Mouse (Mus musculus): ENCODE data around the gene Lctl. TPM values are rescaled to one million over a fixed set of nuclear protein-coding genes. Genes with fewer than 3 reads are reported as not detected.
"Not testable (repeated sequence)": the region's sequence is repeated elsewhere in the genome, so short reads cannot be mapped to it uniquely, and the experiment has no call there.

Gene Lctl
- polyA plus RNA-seq, 1 experiment from 2014 or later, result not detected

DNA sequence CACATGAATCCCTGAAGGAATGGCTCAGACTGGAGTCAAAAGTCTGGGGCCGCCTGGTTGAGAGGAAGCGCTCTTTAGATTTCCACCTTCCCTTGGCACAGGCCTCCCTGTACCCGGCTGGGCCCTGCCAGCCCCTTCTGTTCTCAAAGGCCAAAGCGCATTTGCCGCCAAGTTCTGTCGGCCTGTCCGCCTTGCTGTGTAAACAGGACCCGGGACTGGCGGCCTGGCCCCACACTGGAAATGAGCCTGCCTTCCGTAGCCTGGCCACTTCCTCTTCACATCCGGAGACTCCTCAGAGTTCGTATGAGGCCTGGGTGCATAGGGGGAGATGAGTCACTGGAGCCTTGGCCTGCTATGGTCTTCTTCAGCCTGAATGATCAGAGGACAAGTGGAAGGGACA lies 27.9 kb upstream of the Lctl start:
- H3K36me3 ChIP-seq (ENCODE audit: inconsistent target), result no peaks in the 10 kb centered on the region
- H3K27ac ChIP-seq, result peak overlapping the region; percentile 95
- WGBS (ENCODE audit: missing documents), result 4% methylated on average over 12 of the region's 12 CpGs
- H3K79me2 ChIP-seq (ENCODE audit: inconsistent target), result no peaks in the 10 kb centered on the region
- H3K4me3 ChIP-seq (ENCODE audit: inconsistent target), result no peak overlapping the region

DNA sequence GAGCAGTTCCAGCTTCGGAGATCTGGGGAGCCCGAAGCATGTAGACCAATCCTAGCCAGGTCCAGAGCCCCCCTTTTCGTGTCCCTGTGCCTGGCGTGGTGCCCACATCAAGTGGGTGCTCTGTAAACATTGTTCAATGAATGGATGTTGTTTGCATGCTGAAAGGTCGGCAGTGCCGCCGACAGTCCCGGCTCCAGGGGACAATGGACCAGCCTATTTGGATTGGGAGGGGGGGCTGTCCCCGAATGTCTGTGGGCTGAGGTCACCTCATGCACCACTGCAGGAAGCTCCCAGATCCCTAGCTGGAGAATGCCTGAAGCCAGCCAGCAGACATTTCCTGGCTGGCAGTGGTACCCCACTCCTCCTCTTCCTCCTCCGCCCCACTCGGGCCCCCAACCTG lies 22.9 kb upstream of the Lctl start:
- Histone ChIP-seq H3K79me2 (ENCODE audit: inconsistent target) (no peaks in the 10 kb centered on the region), H3K4me3 (ENCODE audit: inconsistent target) (no peak overlapping the region), H3K27ac (no peak overlapping the region), H3K36me3 (ENCODE audit: inconsistent target) (no peaks in the 10 kb centered on the region)
- WGBS (ENCODE audit: missing documents), result 86% methylated on average over 11 of the region's 11 CpGs

DNA sequence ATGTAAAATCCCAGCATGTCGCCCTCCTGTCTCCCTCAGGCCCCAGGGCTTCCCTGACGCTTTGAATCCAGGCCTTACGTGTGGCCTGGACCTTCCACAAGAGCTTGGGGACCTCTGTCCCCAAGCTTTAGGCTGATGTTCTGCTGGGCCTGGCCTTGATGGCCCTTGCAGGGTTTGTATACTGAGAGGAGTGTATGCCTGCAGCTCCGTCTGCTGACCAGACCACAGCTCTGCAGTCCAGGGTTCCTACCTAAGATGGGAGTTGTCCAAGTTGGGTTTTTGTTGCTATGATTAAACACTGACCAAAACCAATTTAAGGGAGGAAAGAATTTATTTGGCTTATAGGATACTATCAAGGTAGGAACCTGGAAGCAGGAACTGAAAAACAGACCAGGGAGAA lies 18.7 kb upstream of the Lctl start:
- Histone ChIP-seq H3K36me3 (ENCODE audit: inconsistent target) (no peaks in the 10 kb centered on the region), H3K4me3 (ENCODE audit: inconsistent target) (no peak overlapping the region), H3K79me2 (ENCODE audit: inconsistent target) (no peaks in the 10 kb centered on the region), H3K27ac (no peak overlapping the region)
- 92% methylated on average over 4 of the region's 4 CpGs for WGBS (ENCODE audit: missing documents)

DNA sequence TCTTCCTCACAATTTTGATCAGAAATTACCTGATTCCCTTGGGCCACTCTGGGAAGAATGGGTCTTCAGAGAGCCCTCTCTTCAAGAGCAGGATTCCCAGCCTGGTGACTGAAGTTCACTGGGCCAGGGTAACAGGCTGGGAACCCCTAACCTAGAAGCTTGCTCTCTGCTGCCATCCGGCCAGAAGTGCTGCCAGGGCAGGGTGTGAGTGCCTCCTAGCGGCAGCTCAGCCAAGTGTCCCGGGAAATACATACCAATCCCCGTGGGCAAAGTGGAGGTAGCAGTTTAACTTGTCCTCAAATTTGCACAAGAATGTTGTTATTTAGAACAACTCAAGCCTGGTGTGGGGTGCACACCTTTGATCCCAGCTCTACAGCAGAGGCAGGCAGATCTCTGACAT lies 16.5 kb upstream of the Lctl start:
- H3K36me3 ChIP-seq (ENCODE audit: inconsistent target), result no peaks in the 10 kb centered on the region
- no peaks in the 10 kb centered on the region for H3K79me2 ChIP-seq (ENCODE audit: inconsistent target)
- 2% methylated on average over 4 of the region's 4 CpGs for WGBS (ENCODE audit: missing documents)
- H3K27ac ChIP-seq, result no peak overlapping the region
- H3K4me3 ChIP-seq (ENCODE audit: inconsistent target), result no peak overlapping the region

DNA sequence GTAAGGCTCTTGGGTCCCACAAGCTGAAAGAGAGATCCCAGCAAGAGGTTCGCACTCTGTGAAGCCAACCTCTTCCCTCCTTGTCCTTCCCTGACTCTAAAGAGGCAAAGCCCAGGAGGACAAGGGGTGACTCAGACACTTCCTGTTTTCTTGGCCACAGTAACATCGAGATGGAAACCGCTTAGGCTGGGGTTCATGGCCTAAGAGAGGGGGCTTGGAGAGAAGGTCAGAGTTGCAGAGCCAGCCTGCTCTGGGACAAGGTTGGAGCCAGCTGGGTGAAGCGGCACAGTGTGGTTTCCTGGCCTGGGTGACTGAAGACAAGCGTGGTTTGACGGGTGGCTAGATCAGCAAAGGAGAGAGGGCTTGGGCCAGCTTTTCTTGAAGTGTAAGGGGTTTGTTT lies 11.6 kb upstream of the Lctl start:
- WGBS (ENCODE audit: missing documents), result 1% methylated on average over 6 of the region's 6 CpGs
- no peak overlapping the region for H3K4me3 ChIP-seq (ENCODE audit: inconsistent target)
- no peaks in the 10 kb centered on the region for H3K79me2 ChIP-seq (ENCODE audit: inconsistent target)
- H3K27ac ChIP-seq, result peak overlapping the region; percentile 90
- no peaks in the 10 kb centered on the region for H3K36me3 ChIP-seq (ENCODE audit: inconsistent target)

DNA sequence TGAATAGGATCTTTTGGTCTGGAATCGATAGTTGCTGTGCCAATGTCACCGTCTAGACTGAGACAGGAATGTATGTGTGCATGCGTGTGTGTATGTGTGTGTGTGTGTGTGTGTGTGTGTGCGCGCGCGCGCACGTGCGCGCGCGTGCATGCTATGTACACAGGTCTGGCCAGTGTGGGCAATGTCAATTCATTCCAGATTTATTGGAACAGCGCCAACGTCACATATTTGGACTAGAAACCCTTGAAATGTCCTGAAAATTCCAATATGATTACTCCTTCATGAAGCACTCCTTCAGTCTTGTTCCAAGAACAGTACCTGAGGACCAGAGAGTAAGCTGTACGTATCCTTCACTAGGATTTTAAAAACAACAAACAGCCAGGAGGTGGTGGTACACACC lies 6.4 kb upstream of the Lctl start:
- Histone ChIP-seq H3K79me2 (ENCODE audit: inconsistent target) (no peaks in the 10 kb centered on the region), H3K27ac (no peak overlapping the region), H3K4me3 (ENCODE audit: inconsistent target) (no peak overlapping the region), H3K36me3 (ENCODE audit: inconsistent target) (no peaks in the 10 kb centered on the region)
- WGBS (ENCODE audit: missing documents), result 96% methylated on average over 14 of the region's 16 CpGs

DNA sequence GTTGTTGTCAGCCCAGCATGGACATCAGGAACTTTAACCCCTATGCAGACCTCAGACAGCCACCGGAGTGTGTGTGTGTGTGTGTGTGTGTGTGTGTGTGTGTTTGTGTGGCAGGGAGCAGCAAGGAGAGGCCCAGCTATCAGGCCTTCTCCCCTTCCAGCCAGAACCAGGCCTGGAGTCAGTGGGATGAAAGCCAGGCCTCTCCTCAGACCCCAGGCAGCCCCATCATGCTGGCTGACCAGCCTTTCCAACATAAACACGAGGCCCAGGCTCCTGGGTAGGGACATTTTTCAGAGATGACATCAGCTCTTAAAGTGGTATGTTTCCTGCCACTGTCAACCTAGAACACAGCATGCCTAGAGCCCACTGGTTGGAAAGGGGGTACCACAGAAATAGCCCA lies 2.3 kb upstream of the Lctl start:
- no peaks in the 10 kb centered on the region for H3K36me3 ChIP-seq (ENCODE audit: inconsistent target)
- H3K4me3 ChIP-seq (ENCODE audit: inconsistent target), result no peak overlapping the region
- no peaks in the 10 kb centered on the region for H3K79me2 ChIP-seq (ENCODE audit: inconsistent target)
- H3K27ac ChIP-seq, result no peak overlapping the region
- 86% methylated on average over 2 of the region's 2 CpGs for WGBS (ENCODE audit: missing documents)

DNA sequence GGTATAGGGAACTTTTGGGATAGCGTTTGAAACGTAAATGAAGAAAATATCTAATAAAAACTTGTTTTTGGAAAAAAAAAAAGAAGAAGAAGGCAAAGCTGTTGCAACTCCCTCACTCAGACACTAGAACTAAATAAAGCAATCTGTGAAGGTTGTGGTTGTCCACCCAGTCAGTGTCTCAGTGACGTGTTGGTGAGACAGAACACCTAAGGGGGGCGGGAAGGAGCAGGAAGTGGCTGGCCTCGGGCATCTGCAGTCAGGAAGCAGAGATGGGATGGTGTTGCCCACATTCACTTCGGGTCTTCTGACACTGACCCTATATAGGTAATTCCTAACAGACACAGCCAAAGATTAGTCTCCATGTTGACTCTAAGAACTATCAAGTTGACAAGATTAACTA lies 1.2 kb upstream of the Lctl start:
- no peaks in the 10 kb centered on the region for H3K79me2 ChIP-seq (ENCODE audit: inconsistent target)
- H3K36me3 ChIP-seq (ENCODE audit: inconsistent target), result no peaks in the 10 kb centered on the region
- WGBS (ENCODE audit: missing documents), result 29% methylated on average over 6 of the region's 6 CpGs
- no peak overlapping the region for H3K27ac ChIP-seq
- H3K4me3 ChIP-seq (ENCODE audit: inconsistent target), result no peak overlapping the region

DNA sequence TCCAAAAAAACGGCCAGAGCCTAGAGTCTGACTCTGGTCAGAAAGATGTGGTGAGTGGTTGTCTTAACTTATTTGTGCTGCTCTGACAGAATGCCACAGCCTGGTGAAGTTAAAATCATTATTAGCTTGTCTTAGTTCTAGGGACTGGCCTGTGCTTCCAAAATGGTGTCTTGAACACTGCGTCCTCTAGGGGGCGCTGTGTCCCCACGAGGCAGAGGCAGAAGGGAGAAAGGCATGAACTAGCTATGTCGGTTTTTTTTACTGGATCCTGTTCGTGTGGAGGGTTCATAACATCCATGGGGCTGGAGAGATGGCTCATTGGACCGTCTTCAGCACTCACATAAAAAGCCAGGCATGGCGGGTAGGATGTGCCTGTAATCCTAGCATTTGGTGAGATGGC lies 3.0 kb downstream of the Lctl start:
- no peaks in the 10 kb centered on the region for H3K79me2 ChIP-seq (ENCODE audit: inconsistent target)
- no peaks in the 10 kb centered on the region for H3K36me3 ChIP-seq (ENCODE audit: inconsistent target)
- 34% methylated on average over 8 of the region's 8 CpGs for WGBS (ENCODE audit: missing documents)
- no peak overlapping the region for H3K4me3 ChIP-seq (ENCODE audit: inconsistent target)
- no peak overlapping the region for H3K27ac ChIP-seq

DNA sequence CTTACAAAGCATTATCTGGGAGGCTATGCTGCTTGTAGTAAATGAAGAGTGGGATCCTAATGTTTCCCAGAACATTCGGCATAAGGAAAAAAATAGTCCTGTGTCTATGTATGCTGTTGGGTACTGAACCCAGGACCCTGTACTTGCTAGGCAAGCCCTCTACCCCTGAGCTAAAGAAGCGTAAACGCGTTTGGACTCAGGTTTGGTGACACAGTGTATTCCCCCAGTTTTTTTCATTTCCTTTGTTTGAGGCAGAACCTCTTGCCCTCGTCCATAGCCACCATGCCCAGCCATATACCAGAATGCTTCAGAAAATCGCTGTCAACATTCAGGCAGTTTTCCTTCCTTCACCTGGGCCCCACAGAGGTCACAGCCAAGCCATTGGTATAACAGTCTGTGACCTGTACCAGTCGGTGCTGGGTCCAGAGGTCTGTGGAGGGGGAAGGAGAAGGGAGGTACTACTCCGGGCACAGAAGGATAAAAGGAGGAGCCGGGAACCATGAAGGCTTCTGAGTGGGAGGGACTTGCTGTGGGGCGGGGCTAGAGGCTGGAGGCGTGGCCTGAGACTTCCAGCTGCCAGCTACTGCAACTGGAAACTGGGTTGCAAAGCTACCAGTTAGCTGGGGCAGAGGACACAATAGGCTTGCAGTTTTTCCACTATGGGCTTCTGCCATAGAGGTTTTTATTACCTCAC lies 3.8 kb downstream of the Lctl start:
- no peak overlapping the region for H3K4me3 ChIP-seq (ENCODE audit: inconsistent target)
- H3K36me3 ChIP-seq (ENCODE audit: inconsistent target), result no peaks in the 10 kb centered on the region
- H3K27ac ChIP-seq, result no peak overlapping the region
- 54% methylated on average over 11 of the region's 11 CpGs for WGBS (ENCODE audit: missing documents)
- H3K79me2 ChIP-seq (ENCODE audit: inconsistent target), result no peaks in the 10 kb centered on the region

DNA sequence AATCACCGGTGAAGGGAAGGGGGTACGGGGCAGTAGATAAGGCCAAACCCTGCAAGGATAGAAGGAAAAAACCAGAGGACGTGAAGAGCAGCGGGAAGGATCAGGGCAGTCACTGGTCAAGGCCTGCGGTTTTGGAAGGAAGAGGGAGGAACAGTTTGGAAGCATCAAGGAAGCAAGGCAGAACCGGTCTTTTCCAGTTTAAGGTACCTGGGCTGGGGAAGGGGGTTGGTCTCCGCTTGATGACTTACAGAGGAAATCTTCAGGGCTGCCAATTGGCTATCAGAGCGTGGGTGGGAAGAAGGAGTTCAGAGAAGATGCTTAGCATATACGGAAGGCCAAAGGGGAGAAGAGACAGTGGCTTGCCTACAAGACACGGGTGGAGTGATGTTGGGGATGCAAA lies 5.7 kb downstream of the Lctl start:
- no peaks in the 10 kb centered on the region for H3K36me3 ChIP-seq (ENCODE audit: inconsistent target)
- H3K27ac ChIP-seq, result no peak overlapping the region
- H3K4me3 ChIP-seq (ENCODE audit: inconsistent target), result no peak overlapping the region
- WGBS (ENCODE audit: missing documents), result 92% methylated on average over 9 of the region's 10 CpGs
- H3K79me2 ChIP-seq (ENCODE audit: inconsistent target), result no peaks in the 10 kb centered on the region

DNA sequence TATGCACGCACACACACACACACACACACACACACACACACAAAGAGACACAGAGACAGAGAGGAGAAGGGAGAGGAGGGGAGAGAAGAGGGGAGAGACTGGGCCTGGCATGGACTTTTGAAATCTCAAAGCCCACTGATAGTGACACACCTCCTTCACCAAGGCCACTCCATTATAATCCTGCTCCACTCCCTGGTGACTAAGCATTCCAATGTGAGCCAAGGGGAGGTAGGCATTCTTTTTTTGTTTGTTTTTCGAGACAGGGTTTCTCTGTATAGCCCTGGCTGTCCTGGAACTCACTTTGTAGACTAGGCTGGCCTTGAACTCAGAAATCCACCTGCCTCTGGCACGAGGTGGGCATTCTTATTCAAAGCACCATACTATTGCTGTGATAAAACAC lies 7.9 kb downstream of the Lctl start:
- not testable (repeated sequence) for H3K79me2 ChIP-seq (ENCODE audit: inconsistent target); H3K27ac ChIP-seq; H3K36me3 ChIP-seq (ENCODE audit: inconsistent target); H3K4me3 ChIP-seq (ENCODE audit: inconsistent target)
- 89% methylated on average over 2 of the region's 3 CpGs for WGBS (ENCODE audit: missing documents)

DNA sequence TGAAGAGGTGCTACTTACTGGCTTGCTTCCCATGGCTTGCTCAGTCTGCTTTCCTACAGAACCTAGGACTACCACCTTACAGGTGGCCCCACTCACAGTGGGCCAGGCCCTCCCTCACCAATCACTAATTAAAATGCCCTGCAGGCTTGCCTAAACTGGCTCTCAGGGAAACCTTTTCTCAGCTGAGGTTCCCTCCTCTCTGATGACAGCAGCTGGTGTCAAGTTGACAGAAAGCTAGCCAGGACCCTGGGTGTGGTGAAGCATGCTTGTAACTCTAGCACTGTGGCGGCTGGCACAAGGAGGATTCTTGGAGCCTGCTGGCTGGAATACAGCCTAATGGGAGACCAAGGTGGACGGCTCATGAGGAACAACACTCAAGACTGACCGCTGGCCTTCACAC lies 8.4 kb downstream of the Lctl start:
- H3K4me3 ChIP-seq (ENCODE audit: inconsistent target), result no peak overlapping the region
- H3K79me2 ChIP-seq (ENCODE audit: inconsistent target), result no peaks in the 10 kb centered on the region
- H3K27ac ChIP-seq, result no peak overlapping the region
- 97% methylated on average over 3 of the region's 3 CpGs for WGBS (ENCODE audit: missing documents)
- no peaks in the 10 kb centered on the region for H3K36me3 ChIP-seq (ENCODE audit: inconsistent target)

DNA sequence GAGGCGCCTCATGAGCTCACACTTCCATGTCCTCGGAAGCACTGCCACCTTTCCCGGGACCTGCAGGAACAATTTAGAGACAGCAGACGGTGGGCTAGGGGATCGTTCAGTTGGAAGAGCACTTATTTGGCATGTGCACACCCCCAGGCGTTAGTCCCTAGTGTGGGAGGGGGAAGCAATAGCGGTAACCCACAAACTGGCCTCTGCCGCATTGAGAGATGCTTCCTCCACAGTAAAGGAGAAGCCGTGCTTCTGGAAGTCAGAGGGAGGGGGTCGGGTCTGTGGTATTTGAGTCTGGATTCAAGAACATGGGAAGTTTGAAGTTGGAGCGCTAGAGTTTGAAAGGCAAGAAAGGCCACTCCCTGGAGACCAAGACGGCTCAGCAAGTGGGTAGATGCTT lies 9.2 kb downstream of the Lctl start:
- Histone ChIP-seq H3K79me2 (ENCODE audit: inconsistent target) (no peaks in the 10 kb centered on the region), H3K27ac (no peak overlapping the region), H3K4me3 (ENCODE audit: inconsistent target) (no peak overlapping the region), H3K36me3 (ENCODE audit: inconsistent target) (no peaks in the 10 kb centered on the region)
- WGBS (ENCODE audit: missing documents), result 35% methylated on average over 12 of the region's 12 CpGs

DNA sequence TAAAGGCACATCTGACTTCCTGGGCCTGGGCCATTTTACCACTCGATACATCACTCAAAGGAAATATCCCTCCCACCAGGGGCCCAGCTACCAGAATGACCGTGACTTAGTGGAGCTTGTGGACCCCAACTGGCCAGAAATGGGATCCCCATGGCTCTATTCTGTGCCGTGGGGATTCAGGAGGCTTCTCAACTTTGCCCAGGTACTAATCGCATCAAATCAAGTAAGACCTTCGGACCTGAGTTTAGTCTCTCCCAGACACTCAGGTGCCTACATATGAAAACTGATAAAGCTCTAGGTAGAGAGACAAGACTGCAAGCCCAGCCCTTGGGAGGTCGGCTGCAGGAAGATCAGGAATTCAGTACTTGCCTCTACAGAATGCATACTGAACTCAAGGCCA lies 14.7 kb downstream of the Lctl start:
- WGBS (ENCODE audit: missing documents), result 98% methylated on average over 6 of the region's 6 CpGs
- H3K79me2 ChIP-seq (ENCODE audit: inconsistent target), result no peaks in the 10 kb centered on the region
- H3K36me3 ChIP-seq (ENCODE audit: inconsistent target), result no peaks in the 10 kb centered on the region
- no peak overlapping the region for H3K4me3 ChIP-seq (ENCODE audit: inconsistent target)
- no peak overlapping the region for H3K27ac ChIP-seq

DNA sequence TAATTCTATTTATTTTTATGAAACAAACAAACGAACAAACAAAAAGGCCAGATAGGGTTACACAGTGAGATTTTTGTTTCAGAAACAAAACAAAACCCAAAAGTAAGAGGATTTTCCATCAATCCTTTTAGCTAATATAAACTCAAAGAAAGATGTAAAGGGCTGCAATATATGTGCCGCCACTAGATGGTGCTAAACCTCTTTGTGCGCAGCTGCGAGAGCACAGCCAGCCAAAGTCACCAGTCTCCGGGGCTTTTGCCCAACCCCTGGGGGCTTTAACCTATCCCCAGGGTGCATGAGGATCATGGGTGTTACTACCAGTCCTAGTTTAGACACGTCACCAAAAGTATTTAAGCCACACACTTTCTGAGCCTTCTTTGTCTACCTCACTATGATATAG lies 21.9 kb downstream of the Lctl start:
- WGBS (ENCODE audit: missing documents), result 10% methylated on average over 6 of the region's 6 CpGs
- not testable (repeated sequence) for H3K79me2 ChIP-seq (ENCODE audit: inconsistent target); H3K36me3 ChIP-seq (ENCODE audit: inconsistent target); H3K4me3 ChIP-seq (ENCODE audit: inconsistent target); H3K27ac ChIP-seq
